Mouse (Mus musculus): ENCODE data around the gene Zfp185. TPM values are rescaled to one million over a fixed set of nuclear protein-coding genes. Genes with fewer than 3 reads are reported as not detected.

Zfp185 gene
- polyA plus RNA-seq, 1 experiment from 2014 or later = 15.4 TPM

- Histone ChIP-seq H3K36me3 (ENCODE audit: control insufficient read depth, insufficient read depth, low read length) (no peaks in the 10 kb centered on the region), H3K9ac (ENCODE audit: low read length) (no peak overlapping the region), H3K4me1 (replicated peaks; ENCODE audit: control insufficient read depth, insufficient read depth) (no peaks in the 10 kb centered on the region), H3K27me3 (ENCODE audit: control insufficient read depth, insufficient read depth, low read length) (no peaks in the 10 kb centered on the region), H3K27ac (replicated peaks) (no peak overlapping the region), H3K4me3 (ENCODE audit: low read depth, low read length) (no peak overlapping the region), H3K4me2 (replicated peaks; ENCODE audit: low read depth) (no peak overlapping the region), H3K9me3 (ENCODE audit: control insufficient read depth, low read length) (no peaks in the 10 kb centered on the region)
- WGBS = 76% methylated on average over 8 of the region's 8 CpGs
- TF ChIP-seq EP300 (optimal IDR thresholded peaks at IDR 0.05) = no peak
- no peak for TF ChIP-seq CTCF (IDR thresholded peaks at IDR 0.05; ENCODE audit: low read depth)
- no peak for DNase-seq (ENCODE audit: low spot score)
- no peak for ATAC-seq (ENCODE audit: low FRiP score, low TSS enrichment)
These were observed 51.7 kb downstream of the Zfp185 start for GRCm38 (mm10) chrX:73038831-73039230.

- ATAC-seq (ENCODE audit: low FRiP score, low TSS enrichment) = no peak
- no peaks in the 10 kb centered on the region for H3K4me1 ChIP-seq (replicated peaks; ENCODE audit: control insufficient read depth, insufficient read depth)
- H3K27ac ChIP-seq (replicated peaks) = no peak overlapping the region
- 79% methylated on average over 12 of the region's 12 CpGs for whole genome bisulfite sequencing
- no peak overlapping the region for H3K9ac ChIP-seq (ENCODE audit: low read length)
- no peak overlapping the region for H3K4me2 ChIP-seq (replicated peaks; ENCODE audit: low read depth)
- no peaks in the 10 kb centered on the region for H3K36me3 ChIP-seq (ENCODE audit: control insufficient read depth, insufficient read depth, low read length)
- no peak overlapping the region for H3K4me3 ChIP-seq (ENCODE audit: low read depth, low read length)
- no peak for DNase-seq (ENCODE audit: low spot score)
- no peaks in the 10 kb centered on the region for H3K27me3 ChIP-seq (ENCODE audit: control insufficient read depth, insufficient read depth, low read length)
- TF ChIP-seq CTCF (IDR thresholded peaks at IDR 0.05; ENCODE audit: low read depth) = no peak
- H3K9me3 ChIP-seq (ENCODE audit: control insufficient read depth, low read length) = no peaks in the 10 kb centered on the region
These were observed 52.5 kb downstream of the Zfp185 start for GRCm38 (mm10) chrX:73039666-73040065.

- Histone ChIP-seq H3K4me3 (ENCODE audit: low read depth, low read length) (no peak overlapping the region), H3K36me3 (ENCODE audit: control insufficient read depth, insufficient read depth, low read length) (no peaks in the 10 kb centered on the region), H3K4me2 (replicated peaks; ENCODE audit: low read depth) (no peak overlapping the region), H3K4me1 (replicated peaks; ENCODE audit: control insufficient read depth, insufficient read depth) (no peaks in the 10 kb centered on the region), H3K27me3 (ENCODE audit: control insufficient read depth, insufficient read depth, low read length) (no peaks in the 10 kb centered on the region), H3K9me3 (ENCODE audit: control insufficient read depth, low read length) (no peaks in the 10 kb centered on the region), H3K27ac (replicated peaks) (no peak overlapping the region), H3K9ac (ENCODE audit: low read length) (no peak overlapping the region)
- WGBS = 13% methylated on average over 14 of the region's 14 CpGs
- TF ChIP-seq EP300 (optimal IDR thresholded peaks at IDR 0.05) = no peak
- TF ChIP-seq CTCF (IDR thresholded peaks at IDR 0.05; ENCODE audit: low read depth) = peak; percentile 92
- ATAC-seq (ENCODE audit: low FRiP score, low TSS enrichment) = peak; percentile 96
- peak; percentile 91 for DNase-seq (ENCODE audit: low spot score)
These were observed 66.9 kb downstream of the Zfp185 start for GRCm38 (mm10) chrX:73053860-73054563.

- Histone ChIP-seq H3K4me2 (replicated peaks; ENCODE audit: low read depth) (no peak overlapping the region), H3K36me3 (ENCODE audit: control insufficient read depth, insufficient read depth, low read length) (no peaks in the 10 kb centered on the region), H3K27ac (replicated peaks) (no peak overlapping the region), H3K27me3 (ENCODE audit: control insufficient read depth, insufficient read depth, low read length) (no peaks in the 10 kb centered on the region), H3K4me3 (ENCODE audit: low read depth, low read length) (no peak overlapping the region), H3K9ac (ENCODE audit: low read length) (no peak overlapping the region), H3K9me3 (ENCODE audit: control insufficient read depth, low read length) (no peaks in the 10 kb centered on the region), H3K4me1 (replicated peaks; ENCODE audit: control insufficient read depth, insufficient read depth) (no peaks in the 10 kb centered on the region)
- ATAC-seq (ENCODE audit: low FRiP score, low TSS enrichment) (no peak), DNase-seq (ENCODE audit: low spot score) (no peak)
- no peak for TF ChIP-seq EP300 (optimal IDR thresholded peaks at IDR 0.05)
- no peak for TF ChIP-seq CTCF (IDR thresholded peaks at IDR 0.05; ENCODE audit: low read depth)
- WGBS = 85% methylated on average over 1 of the region's 1 CpGs
These were observed 74.4 kb downstream of the Zfp185 start for GRCm38 (mm10) chrX:73061528-73061927.

- Histone ChIP-seq H3K9ac (ENCODE audit: low read length) (no peak overlapping the region), H3K4me3 (ENCODE audit: low read depth, low read length) (no peak overlapping the region), H3K9me3 (ENCODE audit: control insufficient read depth, low read length) (no peaks in the 10 kb centered on the region), H3K27ac (replicated peaks) (no peak overlapping the region), H3K27me3 (ENCODE audit: control insufficient read depth, insufficient read depth, low read length) (no peaks in the 10 kb centered on the region), H3K4me1 (replicated peaks; ENCODE audit: control insufficient read depth, insufficient read depth) (no peaks in the 10 kb centered on the region), H3K36me3 (ENCODE audit: control insufficient read depth, insufficient read depth, low read length) (no peaks in the 10 kb centered on the region), H3K4me2 (replicated peaks; ENCODE audit: low read depth) (no peak overlapping the region)
- ATAC-seq (ENCODE audit: low FRiP score, low TSS enrichment) = no peak
- TF ChIP-seq CTCF (IDR thresholded peaks at IDR 0.05; ENCODE audit: low read depth) = no peak
- 39% methylated on average over 5 of the region's 5 CpGs for WGBS
- no peak for DNase-seq (ENCODE audit: low spot score)
These were observed 75.2 kb downstream of the Zfp185 start for GRCm38 (mm10) chrX:73062323-73062722.

GRCm38 (mm10) chrX:73063512-73064414, 76.6 kb downstream of the Zfp185 start:
- peak overlapping the region; percentile 23 for H3K4me2 ChIP-seq (replicated peaks; ENCODE audit: low read depth)
- H3K4me3 ChIP-seq (ENCODE audit: low read depth, low read length) = no peak overlapping the region
- H3K36me3 ChIP-seq (ENCODE audit: control insufficient read depth, insufficient read depth, low read length) = no peaks in the 10 kb centered on the region
- no peaks in the 10 kb centered on the region for H3K4me1 ChIP-seq (replicated peaks; ENCODE audit: control insufficient read depth, insufficient read depth)
- DNase-seq (ENCODE audit: low spot score) = no peak
- no peak for TF ChIP-seq CTCF (IDR thresholded peaks at IDR 0.05; ENCODE audit: low read depth)
- no peak for TF ChIP-seq EP300 (optimal IDR thresholded peaks at IDR 0.05)
- H3K9me3 ChIP-seq (ENCODE audit: control insufficient read depth, low read length) = no peaks in the 10 kb centered on the region
- no peaks in the 10 kb centered on the region for H3K27me3 ChIP-seq (ENCODE audit: control insufficient read depth, insufficient read depth, low read length)
- no peak overlapping the region for H3K9ac ChIP-seq (ENCODE audit: low read length)
- WGBS = 51% methylated on average over 24 of the region's 24 CpGs
- ATAC-seq (ENCODE audit: low FRiP score, low TSS enrichment) = peak; percentile 4; the same call in 1 of the 2 replicates
- no peak overlapping the region for H3K27ac ChIP-seq (replicated peaks)

Data from stomach, postnatal 0 days (tissue).